Mouse (Mus musculus) urinary bladder, adult 18-20 months (tissue): ENCODE results near the gene Ptms.

Source experiments
- DNase-seq, 2 experiments: peaks; one replicate each; pipeline ENCODE4 v3.0.0; 2022; ENCODE audit warnings: low spot score in 2 of 2, mixed read lengths in 2 of 2

Ptms gene

DNA sequence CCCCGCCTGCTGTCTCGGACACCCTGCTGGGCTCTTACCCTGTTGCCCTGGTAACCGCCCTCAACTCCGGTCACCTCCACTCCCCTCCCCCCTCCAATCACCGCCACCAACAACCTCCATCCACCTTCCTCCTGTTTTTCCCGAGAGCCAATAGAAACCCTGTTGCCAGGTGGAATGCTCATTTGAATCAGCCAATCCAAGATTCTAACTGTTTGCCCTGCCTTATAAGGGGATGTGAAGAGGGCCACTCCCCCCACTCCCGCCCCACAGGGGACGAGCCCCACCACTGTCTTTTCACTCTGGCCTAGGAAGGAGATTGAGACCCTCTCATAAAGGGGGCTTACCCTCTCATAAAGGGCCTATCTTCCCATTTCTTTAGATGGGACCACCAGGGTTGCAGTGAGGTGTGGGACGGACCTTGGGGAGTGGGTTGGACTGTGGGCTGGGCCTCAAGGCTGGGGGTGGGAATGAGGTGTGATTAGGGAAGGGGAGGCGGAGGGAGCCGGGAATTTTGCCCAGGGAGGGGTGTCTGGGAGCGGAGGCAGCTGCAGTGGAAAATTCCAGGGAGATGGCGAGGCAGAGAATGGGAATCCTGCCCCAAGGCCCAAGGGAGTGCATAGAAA, at the start of gene Ptms:
Ptms (minus strand) TSS at position 409 of the 623 bp plus-strand sequence.
- DNase-seq, result peak; percentile 59 to 91

DNA sequence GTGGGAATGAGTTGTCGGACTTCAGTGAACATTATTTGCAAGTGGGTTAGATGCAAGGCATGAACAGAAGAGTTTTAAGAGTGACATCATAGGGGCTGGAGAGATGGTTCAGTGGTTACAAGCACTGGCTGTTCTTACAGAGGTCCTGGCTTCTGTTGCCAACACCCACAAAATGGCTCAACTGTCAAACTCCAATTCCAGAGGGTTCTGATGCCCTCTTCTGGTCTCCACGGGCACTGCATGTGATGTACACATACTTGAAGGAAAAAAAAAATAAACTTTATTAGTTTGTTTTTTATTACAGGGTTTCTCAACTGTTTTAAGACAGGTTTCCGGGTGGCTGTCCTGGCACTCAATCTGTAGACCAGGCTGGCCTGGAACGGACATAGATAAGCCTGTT, 47.9 kb upstream of the Ptms start:
- DNase-seq, result no peak

DNA sequence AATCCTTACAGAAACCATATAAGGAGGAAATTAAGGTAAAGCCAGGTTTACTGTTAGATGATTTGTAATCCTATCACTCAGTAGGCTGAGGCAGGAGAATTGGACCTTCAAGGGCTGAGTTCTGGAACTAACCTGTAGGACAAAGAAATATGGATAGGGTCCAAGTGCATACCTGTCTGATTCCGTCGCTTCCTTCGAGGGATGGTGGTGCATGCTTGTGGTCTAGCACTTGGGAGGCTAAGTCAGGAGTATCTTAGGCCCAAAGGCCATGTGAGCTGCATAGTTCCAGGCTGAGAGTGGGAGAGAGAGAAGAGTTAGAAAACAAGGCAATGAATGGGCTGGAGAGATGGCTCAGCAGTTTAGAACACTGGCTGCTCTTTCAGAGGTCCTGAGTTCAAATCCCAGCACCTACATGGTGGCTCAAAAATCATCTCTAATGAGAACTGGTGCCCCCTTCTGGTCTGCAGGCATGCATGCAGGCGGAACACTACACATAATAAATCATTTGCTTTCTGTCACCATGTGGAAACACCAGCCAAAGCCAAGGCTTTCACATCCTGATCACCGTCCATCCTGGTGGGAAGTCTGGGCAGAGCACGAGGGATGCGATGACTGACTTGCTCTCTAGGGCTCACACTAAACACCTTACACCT, 46.7 kb upstream of the Ptms start:
- no peak for DNase-seq

DNA sequence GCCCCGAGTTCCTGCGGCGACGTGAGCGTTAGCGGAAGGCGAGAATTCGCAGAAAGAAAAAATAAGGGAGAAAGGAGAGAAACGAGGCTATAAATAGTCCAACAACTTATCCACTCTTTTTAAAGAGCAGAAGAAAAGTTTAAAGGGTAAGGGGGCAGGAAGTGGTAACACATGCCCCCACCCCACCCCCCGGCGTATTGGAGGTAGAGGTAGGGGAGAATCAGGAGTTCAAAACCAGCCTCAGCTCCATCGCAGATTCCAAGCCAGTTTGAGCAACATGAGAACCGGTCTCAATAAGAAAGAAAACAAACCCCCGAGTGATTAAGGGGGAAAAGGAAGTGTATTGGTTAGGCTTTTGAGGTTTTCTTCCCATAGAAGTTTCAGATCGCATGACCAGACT, 45.8 kb upstream of the Ptms start:
- DNase-seq, result no peak

DNA sequence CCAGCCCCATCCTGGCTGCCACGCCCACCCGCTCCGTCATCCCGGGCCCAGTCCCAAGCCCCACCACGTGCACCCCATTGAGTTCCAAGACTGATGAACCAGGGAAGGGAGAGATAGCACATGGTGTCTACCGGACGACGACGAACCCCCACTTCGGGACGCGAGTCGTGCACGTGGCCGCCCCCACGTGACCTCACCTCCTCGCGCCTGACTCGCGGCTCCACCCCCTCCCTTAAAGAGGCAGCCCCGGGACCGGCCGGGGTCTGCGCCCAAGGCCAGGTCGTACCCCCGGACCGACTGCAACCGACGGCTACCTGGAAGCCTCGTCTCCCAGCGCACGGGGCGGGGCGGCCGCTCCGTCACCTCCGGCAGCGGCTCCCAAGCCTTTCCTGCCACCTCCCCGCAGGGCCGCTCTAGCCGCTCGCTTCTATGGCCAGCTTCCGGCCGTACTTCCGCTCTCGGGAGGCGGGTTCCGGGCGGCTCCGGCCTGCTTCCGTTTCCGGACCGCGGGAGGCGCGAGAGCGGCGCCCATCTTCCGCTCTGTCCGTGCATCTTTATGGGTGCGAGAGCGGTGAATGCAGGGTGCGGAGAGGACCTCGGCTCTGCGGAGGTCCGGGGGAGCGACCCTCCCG, 45.3 kb upstream of the Ptms start, which contains the start of gene Cops7a:
Cops7a (minus strand) TSS at position 451 of the 632 bp plus-strand sequence.
- peak; percentile 94 to 95 for DNase-seq

DNA sequence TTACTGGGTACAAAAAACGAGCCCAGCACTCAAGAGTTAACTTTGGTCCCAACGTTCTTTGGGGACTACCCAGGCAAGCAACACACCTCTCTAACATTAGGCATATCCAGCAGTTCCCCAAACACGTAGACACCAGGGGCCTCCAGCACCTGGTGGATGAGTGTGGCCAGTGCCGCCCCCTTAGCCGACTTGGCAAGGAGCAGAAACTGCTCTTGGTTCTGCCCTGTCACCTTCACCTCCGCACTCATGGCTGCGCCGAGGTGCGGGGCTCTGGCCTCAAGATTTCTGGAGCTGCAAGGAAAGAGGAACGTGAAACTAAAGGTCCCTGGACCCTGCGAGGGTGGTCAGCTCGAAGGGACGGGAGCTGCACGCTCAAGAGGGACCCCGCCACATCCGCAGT, 44.7 kb upstream of the Ptms start:
- no peak for DNase-seq

DNA sequence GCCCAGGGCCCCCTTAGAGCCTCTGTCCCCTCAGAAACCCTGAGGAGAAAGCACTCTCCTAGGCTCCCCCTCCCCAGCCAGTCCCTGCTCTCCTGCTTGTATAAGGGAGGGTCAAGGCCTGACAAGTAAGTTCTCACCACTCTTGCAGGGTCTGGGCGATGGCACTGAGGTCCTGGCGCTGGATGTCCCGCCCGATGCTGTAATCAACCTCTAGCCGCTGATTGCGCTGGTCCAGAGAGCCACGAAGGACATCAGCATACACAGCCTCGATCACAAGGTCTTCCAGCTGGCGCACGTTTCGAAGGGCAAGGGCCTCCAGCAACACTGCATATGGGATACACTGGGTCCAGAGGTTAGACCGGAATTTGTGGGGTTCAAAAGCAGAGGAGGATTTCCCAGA, 41.1 kb upstream of the Ptms start:
- no peak for DNase-seq

DNA sequence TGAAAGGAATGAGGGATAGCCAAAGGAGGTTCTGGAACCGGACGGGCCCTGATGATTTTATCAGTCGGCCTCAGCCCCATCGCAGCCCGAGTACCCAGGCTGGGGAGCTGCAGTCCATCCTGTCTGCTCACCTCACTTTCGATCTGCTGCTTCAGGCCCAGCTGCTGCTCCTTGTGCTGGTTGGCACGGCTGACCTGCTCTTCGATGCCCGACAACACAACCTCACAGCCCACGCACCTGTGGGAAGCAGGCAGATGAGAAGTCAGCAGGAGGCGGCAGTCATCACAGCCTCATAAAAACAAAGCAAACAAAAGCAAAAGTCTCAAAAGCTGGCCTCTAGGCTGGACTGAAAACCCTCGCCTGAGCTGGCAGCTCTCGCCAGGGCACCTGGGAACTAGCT, 40.1 kb upstream of the Ptms start:
- DNase-seq, result no peak

DNA sequence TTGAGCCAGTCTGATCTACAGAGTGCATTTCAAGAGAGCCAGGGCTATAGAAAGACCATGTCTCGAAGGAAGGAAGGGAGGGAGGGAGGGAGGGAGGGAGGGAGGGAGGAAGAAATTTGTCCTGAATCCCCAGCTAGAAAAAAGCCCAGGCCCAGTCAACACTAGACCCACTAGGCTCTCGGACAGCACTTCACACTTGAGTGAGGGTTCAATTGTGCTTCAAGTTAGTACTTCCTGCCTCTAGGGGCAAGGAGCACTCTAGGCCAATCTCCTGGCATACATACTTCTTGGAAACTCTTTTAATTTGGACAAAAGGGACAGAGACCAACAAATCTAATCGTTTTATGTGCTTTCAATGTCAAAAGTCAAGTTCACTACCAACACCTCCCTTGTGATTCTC, 38.2 kb upstream of the Ptms start:
- DNase-seq, result no peak

DNA sequence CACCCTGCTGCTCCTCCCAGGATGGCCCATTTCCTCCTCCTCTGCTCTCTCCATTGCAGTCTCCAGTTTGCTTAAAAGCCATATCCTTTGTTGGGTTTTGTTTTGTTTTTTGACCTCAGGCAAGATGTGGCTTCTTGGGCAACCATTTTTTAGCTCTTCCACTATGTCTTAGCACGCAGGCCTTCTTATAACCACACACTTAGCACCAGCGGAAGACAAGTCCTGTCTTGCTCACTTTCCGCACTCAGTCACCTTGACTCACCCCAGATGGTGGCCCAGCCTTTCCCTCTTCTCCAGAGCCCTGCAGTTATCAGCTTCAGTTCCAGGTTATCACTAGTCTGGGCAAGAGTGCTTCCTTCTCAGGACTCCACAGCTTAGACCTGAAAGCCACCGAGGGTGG, 35.3 kb upstream of the Ptms start:
- no peak for DNase-seq

DNA sequence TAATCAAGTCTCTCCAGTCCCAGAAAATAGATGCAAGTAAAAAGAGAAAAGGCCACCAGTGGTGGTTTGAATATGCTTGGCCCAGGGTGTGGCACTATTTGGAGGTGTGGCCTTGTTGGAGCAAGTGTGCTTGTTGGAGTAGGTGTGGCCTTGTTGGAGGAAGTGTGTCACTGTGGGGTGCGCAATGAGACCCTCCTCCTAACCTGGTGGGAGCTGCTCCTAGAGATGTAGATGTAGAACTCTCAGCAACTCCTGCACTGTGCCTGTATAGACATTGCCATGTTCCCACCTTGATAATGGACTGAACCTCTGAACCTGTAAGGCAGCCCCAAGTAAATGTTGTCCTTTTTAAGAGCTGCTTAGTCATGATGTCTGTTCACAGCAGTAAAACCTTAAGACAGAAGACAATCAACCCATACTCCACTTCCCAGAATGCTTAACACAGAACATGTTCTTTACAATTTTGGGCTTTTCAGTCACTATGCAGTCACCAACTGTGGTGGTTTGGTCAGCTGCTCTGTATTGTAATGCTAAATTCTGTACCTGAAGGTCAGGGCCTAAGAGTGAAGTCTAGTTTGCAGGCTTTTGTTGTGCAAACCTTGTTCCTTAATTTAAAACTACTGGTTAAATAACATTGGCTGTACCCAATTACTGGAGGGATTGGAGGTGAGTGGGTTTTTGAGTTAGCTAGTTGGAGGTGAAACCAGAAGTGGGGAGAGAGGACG, 34.2 kb upstream of the Ptms start:
- no peak for DNase-seq

DNA sequence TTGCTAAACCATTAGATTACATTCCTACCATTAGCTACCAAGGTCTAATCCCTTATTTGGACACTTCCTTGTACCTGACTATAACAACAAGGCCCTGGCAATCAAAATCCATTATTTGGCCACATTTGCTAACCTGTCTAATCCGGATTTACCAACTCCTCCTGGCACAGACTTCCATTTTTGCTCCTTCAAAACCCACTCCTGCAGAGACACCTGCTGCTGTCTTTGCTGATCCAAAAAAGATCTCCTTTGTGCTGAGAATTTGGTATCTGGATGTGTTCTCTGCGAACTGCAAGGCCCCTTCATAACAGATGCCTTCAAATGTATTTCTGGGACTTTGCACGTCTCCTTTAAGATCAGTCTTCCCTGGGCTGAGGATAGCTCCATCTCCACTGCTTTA, 23.6 kb upstream of the Ptms start:
- DNase-seq, result no peak

DNA sequence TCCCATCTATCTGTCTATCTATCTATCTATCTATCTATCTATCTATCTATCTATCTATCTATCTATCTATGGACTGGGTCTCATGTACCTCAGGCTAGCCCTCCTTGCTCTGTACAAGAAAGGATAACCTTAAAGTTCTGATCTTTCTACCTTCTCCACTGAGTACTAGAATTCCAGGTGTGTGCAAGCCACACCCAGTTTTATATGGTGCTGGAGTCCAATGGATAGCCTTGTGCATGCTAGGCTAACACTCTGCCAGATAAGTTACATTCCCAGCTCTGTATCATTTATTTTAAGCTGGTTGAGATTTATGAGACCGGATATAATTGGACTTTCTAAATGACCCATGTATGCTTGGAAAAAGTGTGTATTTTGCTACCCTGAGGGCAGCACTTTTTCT, 21.8 kb upstream of the Ptms start:
- no peak for DNase-seq

DNA sequence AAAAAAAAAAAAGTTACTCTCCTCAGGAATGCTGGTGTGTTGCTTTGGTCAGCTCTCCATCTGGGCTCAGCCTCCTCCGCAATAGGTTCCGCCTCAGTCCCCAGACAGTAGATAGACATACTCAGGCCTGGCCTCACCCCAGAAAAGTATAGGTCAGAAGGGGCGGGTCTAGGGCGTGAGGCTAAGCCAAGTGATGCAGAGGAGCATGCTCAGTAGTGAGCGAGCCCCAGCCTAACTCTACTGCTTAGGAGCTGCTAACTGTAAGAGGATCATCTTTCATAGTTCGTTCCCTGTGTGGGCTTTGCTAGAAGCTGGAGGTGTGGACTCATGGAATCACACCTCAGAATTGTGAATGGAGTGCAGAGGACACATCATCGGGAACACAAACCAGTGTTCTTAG, 18.7 kb upstream of the Ptms start:
- DNase-seq, result no peak

DNA sequence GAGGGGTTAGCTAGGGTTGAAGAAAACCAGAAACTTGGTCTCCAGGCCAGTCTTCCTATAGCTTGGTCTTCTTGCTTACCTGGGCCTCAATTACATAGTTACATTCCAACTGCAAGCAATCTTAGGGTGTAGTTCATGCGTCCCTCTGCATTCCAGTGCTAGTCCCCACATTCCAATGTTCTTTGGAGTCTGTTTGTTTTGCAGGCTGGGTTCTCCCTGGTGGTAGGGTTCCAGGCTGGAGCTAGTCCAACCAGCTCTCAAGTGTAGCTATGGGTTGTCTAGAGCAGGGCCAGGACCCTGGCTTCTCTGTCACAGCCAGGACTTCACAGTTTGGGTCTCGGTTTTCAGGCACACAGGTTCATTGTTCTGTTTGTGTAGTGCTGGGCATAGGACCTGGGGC, 17.6 kb upstream of the Ptms start:
- no peak for DNase-seq

DNA sequence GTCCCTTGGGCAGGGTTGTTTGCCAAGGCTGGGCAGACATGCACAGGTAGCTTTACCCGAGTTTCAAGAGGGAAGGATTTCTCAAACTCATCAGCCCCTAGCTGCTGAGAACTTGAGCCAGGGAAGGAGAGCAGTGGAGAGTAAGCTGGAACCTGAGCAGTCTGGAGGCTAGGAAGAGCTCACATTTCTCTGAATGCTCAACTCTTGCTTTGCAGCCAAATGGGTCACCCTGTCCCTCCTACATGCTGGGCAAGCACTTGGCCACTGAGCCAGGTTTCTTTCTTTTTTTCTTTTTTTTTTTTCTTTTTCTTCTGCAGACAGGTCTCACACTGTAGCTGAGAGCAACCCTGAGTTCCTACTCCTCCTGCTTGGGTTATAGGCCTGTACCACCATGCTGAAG, 16.8 kb upstream of the Ptms start:
- DNase-seq, result no peak

DNA sequence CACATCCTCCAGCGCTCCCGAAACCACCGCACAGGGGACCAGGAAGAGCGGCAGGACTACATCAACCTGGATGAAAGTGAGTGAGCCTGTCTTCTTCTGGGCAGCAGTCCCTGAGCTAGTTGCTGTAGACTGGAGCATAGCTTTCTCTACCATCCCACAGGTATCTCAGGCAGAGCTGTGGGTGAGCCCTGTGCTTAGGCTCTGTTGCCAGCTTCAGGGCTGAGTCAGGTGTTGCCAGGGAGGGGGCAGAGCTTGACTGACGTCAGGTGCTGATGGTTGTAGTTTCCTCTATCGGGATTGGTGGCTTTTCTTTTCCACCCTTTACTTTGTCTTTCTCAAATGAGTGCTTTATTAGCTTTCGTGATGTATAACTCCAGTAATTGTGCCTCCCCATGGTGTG, 14.8 kb upstream of the Ptms start:
- DNase-seq, result no peak

DNA sequence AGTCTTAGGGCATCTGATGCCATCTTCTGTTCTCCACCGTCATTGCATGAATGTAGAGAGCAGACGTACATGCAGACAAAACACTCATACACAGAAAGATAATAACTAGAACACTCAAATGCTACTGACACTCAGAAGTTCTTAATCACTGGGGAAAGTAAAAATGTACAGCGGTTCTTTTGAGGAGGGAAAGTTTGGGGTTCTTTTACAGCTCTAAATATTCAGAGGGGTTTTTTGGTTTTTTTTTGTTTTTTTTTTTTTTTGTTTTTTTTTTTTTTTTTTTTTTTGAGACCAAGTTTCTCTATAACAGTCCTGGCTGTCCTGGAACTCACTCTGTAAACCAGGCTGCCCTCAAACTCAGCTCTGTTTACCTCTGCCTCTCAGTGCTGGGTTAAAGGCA, 13.2 kb upstream of the Ptms start:
- no peak for DNase-seq

DNA sequence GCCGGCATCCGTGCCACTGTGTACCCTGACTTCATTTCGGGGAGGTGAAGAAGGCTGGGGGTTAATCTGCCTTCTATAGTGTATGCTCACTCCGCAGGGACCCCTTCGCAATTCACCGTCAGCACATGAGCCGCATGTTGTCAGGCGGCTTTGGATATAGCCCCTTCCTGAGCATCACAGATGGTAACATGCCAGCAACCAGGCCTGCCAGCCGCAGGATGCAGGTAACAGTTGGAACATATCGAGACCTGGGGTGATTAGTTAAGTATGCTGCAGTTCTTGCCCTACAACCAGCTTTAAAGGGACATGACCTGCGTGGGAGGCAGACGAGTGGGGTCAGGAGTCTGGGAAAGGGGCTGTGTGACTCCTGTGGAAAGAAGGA, 12.4 kb upstream of the Ptms start:
- DNase-seq, result no peak

DNA sequence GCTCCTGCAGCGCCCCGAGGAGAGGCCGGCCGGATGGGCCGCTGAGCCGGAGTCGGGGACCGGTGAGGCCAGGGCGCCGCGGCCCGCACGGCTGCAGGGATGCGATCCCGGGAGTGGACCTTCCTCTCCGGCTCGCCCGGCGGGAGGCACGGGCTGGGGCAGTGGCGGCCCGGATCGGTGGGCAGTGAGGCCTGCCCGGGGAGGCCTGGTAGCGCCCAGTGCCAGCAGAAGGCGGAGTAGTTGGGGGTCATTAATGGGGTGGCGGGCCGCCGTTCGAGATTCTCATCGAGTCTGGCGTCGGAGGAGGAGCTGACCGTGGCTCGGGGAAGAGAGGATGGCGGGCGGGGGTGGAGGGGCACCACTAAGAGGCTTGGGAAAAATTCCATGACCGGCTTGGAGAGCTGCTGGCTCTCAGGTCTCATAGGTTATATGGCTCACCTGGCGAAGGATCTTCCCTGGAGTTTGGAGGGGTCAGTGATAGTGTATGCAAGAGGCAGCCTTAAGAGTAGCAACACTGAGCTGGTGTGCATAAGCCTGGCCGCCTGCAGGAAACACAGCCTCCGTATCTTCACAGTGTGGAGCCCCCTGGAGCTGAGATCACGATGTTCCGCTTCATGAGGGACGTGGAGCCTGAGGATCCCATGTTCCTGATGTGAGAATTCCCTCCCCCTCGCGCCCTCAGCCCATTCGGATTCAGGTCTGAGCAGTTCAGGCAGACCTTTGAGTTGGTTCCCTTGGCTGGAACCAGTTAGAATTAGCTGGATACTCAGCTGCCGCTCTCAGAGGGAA, 11.8 kb upstream of the Ptms start:
- DNase-seq, result no peak

DNA sequence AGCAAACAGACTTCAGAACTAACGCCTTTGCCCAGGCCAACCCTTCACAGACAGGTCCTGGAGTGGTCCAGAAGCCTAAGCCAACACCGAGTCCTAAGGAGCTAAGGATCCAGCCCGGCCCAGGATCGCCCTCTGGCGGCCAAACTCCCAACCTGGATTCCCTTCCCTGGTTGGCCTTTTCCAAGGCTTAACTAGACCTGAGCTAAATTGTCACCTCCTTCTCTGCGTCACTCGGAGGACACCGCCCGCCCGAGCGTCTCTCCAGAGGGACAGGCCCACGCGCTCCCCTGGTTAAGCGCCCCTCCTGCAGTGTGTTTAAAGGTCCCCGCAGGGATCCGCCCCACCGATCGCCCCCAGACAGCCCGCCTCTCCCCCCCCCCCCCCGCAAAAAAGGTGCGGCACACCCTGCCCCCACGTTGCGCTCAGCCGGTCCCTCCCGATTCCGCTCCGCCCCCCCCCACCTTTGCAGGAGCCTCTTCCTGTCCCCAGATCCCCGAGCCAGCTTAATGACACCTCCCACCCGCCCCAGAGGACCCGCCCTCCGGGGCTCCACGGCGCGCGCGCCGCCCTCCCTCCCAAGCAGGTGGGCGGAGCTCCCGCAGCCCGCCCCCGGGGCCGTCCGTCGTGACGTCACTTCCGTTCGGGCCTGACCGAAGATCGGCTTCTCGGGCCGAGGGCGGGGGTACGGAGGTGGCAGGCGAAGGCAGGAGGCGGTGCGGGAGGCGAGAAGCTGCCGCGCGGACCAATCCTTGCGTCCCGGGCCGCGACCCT, 11.0 kb upstream of the Ptms start, which contains the start of gene Mlf2:
Mlf2 (plus strand) TSS at position 633 of the 771 bp plus-strand sequence.
- DNase-seq, result peak; percentile 98 to 99
